In genomic region chr15:100433234-100433633, GRCm38 (mm10) we compare ENCODE assay signal across 38 mouse cellular contexts. TPM values are rescaled to one million over a fixed set of nuclear protein-coding genes. Genes with fewer than 3 reads are reported as not detected.
A peak's percentile ranks its signal among the peaks of the same experiment; 100 is the strongest.
DNase-seq lines count a peak whose midpoint lies in the region; ATAC-seq lines count a peak whose summit lies in the region.
"Had no signal": no experiment of that assay in that cellular context is flagged by ENCODE, and none has a peak within 500 bp of the region (broad histone marks: within the 10 kb centered on the region; RNA-seq: fewer than 3 reads in every experiment).

No protein-coding gene starts in this region.

- H3K9ac ChIP-seq in liver, embryonic 15.5 days: no peak overlapping the region
- no peak overlapping the region for H3K9ac ChIP-seq in midbrain, embryonic 15.5 days
- H3K9ac ChIP-seq: embryonic facial prominence, embryonic 13.5 days; forebrain, embryonic 12.5 days; forebrain, postnatal 0 days; heart, embryonic 15.5 days; hindbrain, embryonic 12.5 days; intestine, embryonic 15.5 days; limb, embryonic 12.5 days; neural tube, embryonic 12.5 days had no signal

- ATAC-seq in liver, embryonic 15.5 days (ENCODE audit: insufficient read depth): peak; percentile 76
- ATAC-seq in granulocyte monocyte progenitor cell, adult 5-6 weeks (replicated peaks; ENCODE audit: poor library complexity, severe bottlenecking): no peak
- ATAC-seq in midbrain, embryonic 15.5 days (replicated peaks): no peak
- ATAC-seq: forebrain, postnatal 0 days; hindbrain, postnatal 0 days; intestine, embryonic 15.5 days; lung, postnatal 0 days had no signal

- DNase-seq in heart, embryonic 10.5 days (ENCODE audit: low spot score): no peak
- no peak for DNase-seq in heart, postnatal 14 days
- peak; percentile 65 for DNase-seq in liver
- DNase-seq in embryo, embryonic 10 days (ENCODE audit: low spot score): no peak
- DNase-seq: adrenal gland, postnatal 36 days; cerebellum, adult 9-10 months; cerebellum, postnatal 36 days; forebrain, postnatal 0 days; heart, postnatal 36 days; kidney, adult 9 months; kidney, postnatal 10 days; layer of hippocampus, adult 9-11 months; lung, adult 18-20 months; lung, postnatal 4 days; right cerebral cortex, adult 18-20 months; right cerebral cortex, postnatal 4 days; thymus, adult 2 months; thymus, postnatal 36 days had no signal

- no peaks in the 10 kb centered on the region for H3K9me3 ChIP-seq in heart, embryonic 10.5 days
- H3K9me3 ChIP-seq in liver, embryonic 15.5 days (replicated peaks): no peaks in the 10 kb centered on the region
- no peaks in the 10 kb centered on the region for H3K9me3 ChIP-seq in midbrain, embryonic 15.5 days
- H3K9me3 ChIP-seq: embryonic facial prominence, embryonic 13.5 days; forebrain, embryonic 12.5 days; heart, embryonic 15.5 days; hindbrain, embryonic 12.5 days; intestine, embryonic 15.5 days; limb, embryonic 12.5 days; neural tube, embryonic 12.5 days had no signal

- no peaks in the 10 kb centered on the region for H3K36me3 ChIP-seq in heart, embryonic 10.5 days
- no peaks in the 10 kb centered on the region for H3K36me3 ChIP-seq in liver, embryonic 15.5 days (replicated peaks)
- no peaks in the 10 kb centered on the region for H3K36me3 ChIP-seq in midbrain, embryonic 15.5 days (replicated peaks)
- H3K36me3 ChIP-seq: embryonic facial prominence, embryonic 13.5 days; forebrain, embryonic 12.5 days; G1E; heart, embryonic 15.5 days; hindbrain, embryonic 12.5 days; intestine, embryonic 15.5 days; limb, embryonic 12.5 days; neural tube, embryonic 12.5 days had no signal

- no peak overlapping the region for H3K4me2 ChIP-seq in liver, embryonic 15.5 days
- no peak overlapping the region for H3K4me2 ChIP-seq in midbrain, embryonic 15.5 days
- H3K4me2 ChIP-seq: embryonic facial prominence, embryonic 13.5 days; forebrain, embryonic 12.5 days; heart, embryonic 15.5 days; hindbrain, embryonic 12.5 days; intestine, embryonic 15.5 days; limb, embryonic 12.5 days; neural tube, embryonic 12.5 days had no signal

- 59% methylated on average over 4 of the region's 4 CpGs for WGBS in heart, embryonic 10.5 days
- 21% methylated on average over 4 of the region's 4 CpGs for WGBS in liver, embryonic 15.5 days (ENCODE audit: insufficient replicate concordance)
- 66% methylated on average over 4 of the region's 4 CpGs for WGBS in midbrain, embryonic 15.5 days

- H3K27ac ChIP-seq in heart, embryonic 10.5 days: peak overlapping the region; percentile 42; the same call in 1 of the 2 replicates
- 0 out of 2 replicates have a peak overlapping the region, but pooled peaks have one; percentile 33 for H3K27ac ChIP-seq in liver, embryonic 15.5 days (replicated peaks)
- H3K27ac ChIP-seq in midbrain, embryonic 15.5 days: no peak overlapping the region
- H3K27ac ChIP-seq: embryonic facial prominence, embryonic 13.5 days; forebrain, embryonic 12.5 days; heart, embryonic 15.5 days; hindbrain, embryonic 12.5 days; hindbrain, postnatal 0 days; intestine, embryonic 15.5 days; limb, embryonic 12.5 days; neural tube, embryonic 12.5 days; stomach, postnatal 0 days had no signal

- intact Hi-C loops in heart, postnatal 14 days (cut with DNase I): no loop called here

- H3K4me3 ChIP-seq in heart, embryonic 10.5 days: no peak overlapping the region
- H3K4me3 ChIP-seq in liver, embryonic 15.5 days (replicated peaks): no peak overlapping the region
- H3K4me3 ChIP-seq in midbrain, embryonic 15.5 days: no peak overlapping the region
- H3K4me3 ChIP-seq: embryonic facial prominence, embryonic 13.5 days; erythroblast, embryonic 14.5 days; forebrain, embryonic 12.5 days; heart, embryonic 15.5 days; hindbrain, embryonic 12.5 days; intestine, embryonic 15.5 days; limb, embryonic 12.5 days; myocyte; neural tube, embryonic 12.5 days had no signal

- peaks cover 10% of the 10 kb centered on the region for H3K4me1 ChIP-seq in heart, embryonic 10.5 days
- H3K4me1 ChIP-seq in liver, embryonic 15.5 days (replicated peaks): peaks cover 33% of the 10 kb centered on the region
- no peaks in the 10 kb centered on the region for H3K4me1 ChIP-seq in midbrain, embryonic 15.5 days
- H3K4me1 ChIP-seq: embryonic facial prominence, embryonic 13.5 days; forebrain, embryonic 12.5 days; hindbrain, embryonic 12.5 days; intestine, embryonic 15.5 days; limb, embryonic 12.5 days; neural tube, embryonic 12.5 days had no signal

- no peaks in the 10 kb centered on the region for H3K27me3 ChIP-seq in heart, embryonic 10.5 days (ENCODE audit: insufficient read depth, poor library complexity, severe bottlenecking)
- no peaks in the 10 kb centered on the region for H3K27me3 ChIP-seq in liver, embryonic 15.5 days
- no peaks in the 10 kb centered on the region for H3K27me3 ChIP-seq in midbrain, embryonic 15.5 days (replicated peaks)
- H3K27me3 ChIP-seq: embryonic facial prominence, embryonic 13.5 days; forebrain, embryonic 12.5 days; heart, embryonic 15.5 days; hindbrain, embryonic 12.5 days; intestine, embryonic 15.5 days; limb, embryonic 12.5 days; neural tube, embryonic 12.5 days had no signal

RNA-seq across cellular contexts. Expression of gene Slc11a2, which starts 8.4 kb away (rescaled TPM):
- 20.4 and 24.5 TPM in 2 replicates for polyA plus RNA-seq in heart, embryonic 10.5 days (2016; fragmentation: Nextera tagmentation; extraction: Ambion mirVana)
- 10 to 100 TPM; 53.6 to 58.2 TPM for total RNA-seq in heart, postnatal 14 days (2021)
- polyA plus RNA-seq in liver, embryonic 15.5 days (2015; fragmentation: Nextera tagmentation; extraction: Ambion mirVana): 39.7 and 43.9 TPM in 2 replicates
- total RNA-seq in granulocyte monocyte progenitor cell, adult 5-6 weeks (2014; fragmentation: Nextera tagmentation): 10.2 and 10.3 TPM in 2 replicates
- 8.6 and 8.9 TPM in 2 replicates for total RNA-seq in granulocyte monocyte progenitor cell, adult 5-6 weeks (2017)
- 28.0 and 31.0 TPM in 2 replicates for polyA plus RNA-seq in midbrain, embryonic 15.5 days (2015; fragmentation: Nextera tagmentation; extraction: Ambion mirVana)

RNA-seq across cellular contexts. Expression of gene Gm5475, which starts 11.3 kb away (rescaled TPM):
- polyA plus RNA-seq in heart, embryonic 10.5 days (2016; fragmentation: Nextera tagmentation; extraction: Ambion mirVana): not detected in 2 replicates
- total RNA-seq in heart, postnatal 14 days (2021): not detected
- 0.05 TPM in 2 replicates for polyA plus RNA-seq in liver, embryonic 15.5 days (2015; fragmentation: Nextera tagmentation; extraction: Ambion mirVana)
- total RNA-seq in granulocyte monocyte progenitor cell, adult 5-6 weeks (2014; fragmentation: Nextera tagmentation): not detected in 2 replicates
- total RNA-seq in granulocyte monocyte progenitor cell, adult 5-6 weeks (2017): not detected in 2 replicates
- polyA plus RNA-seq in midbrain, embryonic 15.5 days (2015; fragmentation: Nextera tagmentation; extraction: Ambion mirVana): 0.09 TPM in 2 replicates
- total RNA-seq: adrenal gland, postnatal 36 days; forebrain, postnatal 0 days; heart, postnatal 36 days; hindbrain, postnatal 0 days; left cerebral cortex, adult 18-20 months; left cerebral cortex, postnatal 25 days; midbrain, postnatal 0 days had no signal
- polyA plus RNA-seq: embryonic facial prominence, embryonic 13.5 days; erythroblast, embryonic 14.5 days; G1E; heart, embryonic 15.5 days; hindbrain, embryonic 12.5 days; spleen, adult 2 months had no signal

RNA-seq across cellular contexts. Expression of gene Letmd1, which starts 35.6 kb away (rescaled TPM):
- polyA plus RNA-seq in heart, embryonic 10.5 days (2016; fragmentation: Nextera tagmentation; extraction: Ambion mirVana): 21.1 and 27.9 TPM in 2 replicates
- 10 to 100 TPM; 12.8 to 20.4 TPM for total RNA-seq in heart, postnatal 14 days (2021)
- 11.9 and 14.3 TPM in 2 replicates for polyA plus RNA-seq in liver, embryonic 15.5 days (2015; fragmentation: Nextera tagmentation; extraction: Ambion mirVana)
- total RNA-seq in granulocyte monocyte progenitor cell, adult 5-6 weeks (2014; fragmentation: Nextera tagmentation): 42.5 and 46.2 TPM in 2 replicates
- total RNA-seq in granulocyte monocyte progenitor cell, adult 5-6 weeks (2017): 25.7 and 34.0 TPM in 2 replicates
- 57.0 and 59.5 TPM in 2 replicates for polyA plus RNA-seq in midbrain, embryonic 15.5 days (2015; fragmentation: Nextera tagmentation; extraction: Ambion mirVana)
